Mouse (Mus musculus): ENCODE measurements at regions not wholly inside any gene's neighbourhood (a gene's known extent, or its start where the extent isn't known, plus 50 kb on each side); places are given as distances from the start of the nearest gene placed in this dataset.

- Histone ChIP-seq H3K36me3 (no peaks in the 10 kb centered on the region), H3K27ac (no peak overlapping the region), H3K9ac (no peak overlapping the region), H3K27me3 (no peaks in the 10 kb centered on the region), H3K4me1 (replicated peaks) (no peaks in the 10 kb centered on the region), H3K9me3 (replicated peaks) (no peaks in the 10 kb centered on the region), H3K4me3 (replicated peaks) (no peak overlapping the region), H3K4me2 (no peak overlapping the region)
- WGBS (ENCODE audit: insufficient replicate concordance), result 64% methylated on average over 8 of the region's 8 CpGs
- DNase-seq (no peak), ATAC-seq (ENCODE audit: low read depth) (no peak)
These were observed 214.7 kb upstream of the Pkdcc start for GRCm38 (mm10) chr17:83000411-83000810.

- Histone ChIP-seq H3K27ac (no peak overlapping the region), H3K9ac (no peak overlapping the region), H3K9me3 (replicated peaks) (no peaks in the 10 kb centered on the region), H3K36me3 (no peaks in the 10 kb centered on the region), H3K4me3 (replicated peaks) (no peak overlapping the region), H3K4me2 (no peak overlapping the region), H3K27me3 (no peaks in the 10 kb centered on the region), H3K4me1 (replicated peaks) (no peaks in the 10 kb centered on the region)
- DNase-seq (no peak), ATAC-seq (ENCODE audit: low read depth) (no peak)
- 6% methylated on average over 2 of the region's 2 CpGs for WGBS (ENCODE audit: insufficient replicate concordance)
These were observed 213.5 kb upstream of the Pkdcc start for GRCm38 (mm10) chr17:83001567-83001966.

GRCm38 (mm10) chr17:83010845-83011244 lies 204.2 kb upstream of the Pkdcc start:
- ATAC-seq (ENCODE audit: low read depth) (no peak), DNase-seq (no peak)
- Histone ChIP-seq H3K4me1 (replicated peaks) (no peaks in the 10 kb centered on the region), H3K27ac (no peak overlapping the region), H3K9me3 (replicated peaks) (no peaks in the 10 kb centered on the region), H3K9ac (no peak overlapping the region), H3K4me2 (no peak overlapping the region), H3K4me3 (replicated peaks) (no peak overlapping the region), H3K27me3 (no peaks in the 10 kb centered on the region), H3K36me3 (no peaks in the 10 kb centered on the region)
- 65% methylated on average over 1 of the region's 1 CpGs for WGBS (ENCODE audit: insufficient replicate concordance)

GRCm38 (mm10) chr17:83015656-83016055 lies 199.4 kb upstream of the Pkdcc start:
- no peak overlapping the region for H3K27ac ChIP-seq
- H3K4me1 ChIP-seq (replicated peaks), result no peaks in the 10 kb centered on the region
- WGBS (ENCODE audit: insufficient replicate concordance), result 37% methylated on average over 2 of the region's 2 CpGs
- H3K9me3 ChIP-seq (replicated peaks), result no peaks in the 10 kb centered on the region
- DNase-seq (no peak), ATAC-seq (ENCODE audit: low read depth) (no peak)
- H3K36me3 ChIP-seq, result no peaks in the 10 kb centered on the region
- H3K9ac ChIP-seq, result no peak overlapping the region
- no peak overlapping the region for H3K4me3 ChIP-seq (replicated peaks)
- H3K27me3 ChIP-seq, result no peaks in the 10 kb centered on the region
- no peak overlapping the region for H3K4me2 ChIP-seq

GRCm38 (mm10) chr17:83016936-83017335 lies 198.2 kb upstream of the Pkdcc start:
- no peaks in the 10 kb centered on the region for H3K36me3 ChIP-seq

GRCm38 (mm10) chr17:83019267-83019666 lies 195.8 kb upstream of the Pkdcc start:
- Histone ChIP-seq H3K36me3 (no peaks in the 10 kb centered on the region), H3K4me3 (replicated peaks) (no peak overlapping the region), H3K27ac (no peak overlapping the region), H3K4me2 (no peak overlapping the region), H3K4me1 (replicated peaks) (no peaks in the 10 kb centered on the region), H3K9ac (no peak overlapping the region), H3K27me3 (no peaks in the 10 kb centered on the region), H3K9me3 (replicated peaks) (no peaks in the 10 kb centered on the region)
- WGBS (ENCODE audit: insufficient replicate concordance), result 48% methylated on average over 5 of the region's 5 CpGs
- DNase-seq (no peak), ATAC-seq (ENCODE audit: low read depth) (no peak)

More at GRCm38 (mm10) chr17:83016936-83017335, 198.2 kb upstream of the Pkdcc start:
- Histone ChIP-seq H3K4me2 (no peak overlapping the region), H3K9me3 (replicated peaks) (no peaks in the 10 kb centered on the region), H3K9ac (no peak overlapping the region), H3K27ac (no peak overlapping the region), H3K4me1 (replicated peaks) (no peaks in the 10 kb centered on the region), H3K27me3 (no peaks in the 10 kb centered on the region), H3K4me3 (replicated peaks) (no peak overlapping the region)
- WGBS (ENCODE audit: insufficient replicate concordance), result 83% methylated on average over 5 of the region's 5 CpGs
- DNase-seq (no peak), ATAC-seq (ENCODE audit: low read depth) (no peak)

GRCm38 (mm10) chr17:83020576-83020975 lies 194.5 kb upstream of the Pkdcc start:
- no peak for DNase-seq
- 71% methylated on average over 10 of the region's 10 CpGs for WGBS (ENCODE audit: insufficient replicate concordance)
- no peak overlapping the region for H3K9ac ChIP-seq

GRCm38 (mm10) chr17:83025340-83025816 lies 189.7 kb upstream of the Pkdcc start:
- 11% methylated on average over 5 of the region's 5 CpGs for WGBS (ENCODE audit: insufficient replicate concordance)
- no peak for ATAC-seq (ENCODE audit: low read depth)
- no peak overlapping the region for H3K4me2 ChIP-seq

More at GRCm38 (mm10) chr17:83020576-83020975, 194.5 kb upstream of the Pkdcc start:
- Histone ChIP-seq H3K4me1 (replicated peaks) (no peaks in the 10 kb centered on the region), H3K4me3 (replicated peaks) (no peak overlapping the region), H3K9me3 (replicated peaks) (no peaks in the 10 kb centered on the region), H3K4me2 (no peak overlapping the region), H3K27me3 (no peaks in the 10 kb centered on the region), H3K27ac (no peak overlapping the region), H3K36me3 (no peaks in the 10 kb centered on the region)
- ATAC-seq (ENCODE audit: low read depth), result no peak

GRCm38 (mm10) chr17:83034914-83035573 lies 180.0 kb upstream of the Pkdcc start:
- no peak overlapping the region for H3K4me3 ChIP-seq (replicated peaks)
- H3K27ac ChIP-seq, result no peak overlapping the region
- ATAC-seq (ENCODE audit: low read depth) (no peak), DNase-seq (no peak)
- WGBS (ENCODE audit: insufficient replicate concordance), result 60% methylated on average over 6 of the region's 6 CpGs
- no peak overlapping the region for H3K4me2 ChIP-seq
- no peaks in the 10 kb centered on the region for H3K27me3 ChIP-seq
- H3K36me3 ChIP-seq, result no peaks in the 10 kb centered on the region
- no peaks in the 10 kb centered on the region for H3K9me3 ChIP-seq (replicated peaks)
- H3K9ac ChIP-seq, result no peak overlapping the region
- H3K4me1 ChIP-seq (replicated peaks), result no peaks in the 10 kb centered on the region

More at GRCm38 (mm10) chr17:83025340-83025816, 189.7 kb upstream of the Pkdcc start:
- DNase-seq, result peak; percentile 29
- Histone ChIP-seq H3K27ac (no peak overlapping the region), H3K4me1 (replicated peaks) (no peaks in the 10 kb centered on the region), H3K9ac (no peak overlapping the region), H3K27me3 (no peaks in the 10 kb centered on the region), H3K4me3 (replicated peaks) (no peak overlapping the region), H3K36me3 (no peaks in the 10 kb centered on the region), H3K9me3 (replicated peaks) (no peaks in the 10 kb centered on the region)

GRCm38 (mm10) chr17:83035574-83035918 lies 179.5 kb upstream of the Pkdcc start:
- no peak overlapping the region for H3K4me3 ChIP-seq (replicated peaks)
- no peaks in the 10 kb centered on the region for H3K27me3 ChIP-seq
- H3K36me3 ChIP-seq, result no peaks in the 10 kb centered on the region
- no peak for ATAC-seq (ENCODE audit: low read depth)
- no peak overlapping the region for H3K4me2 ChIP-seq
- H3K9ac ChIP-seq, result no peak overlapping the region
- H3K9me3 ChIP-seq (replicated peaks), result no peaks in the 10 kb centered on the region
- 62% methylated on average over 5 of the region's 5 CpGs for WGBS (ENCODE audit: insufficient replicate concordance)
- H3K27ac ChIP-seq, result no peak overlapping the region
- DNase-seq, result no peak
- no peaks in the 10 kb centered on the region for H3K4me1 ChIP-seq (replicated peaks)

GRCm38 (mm10) chr17:83039563-83039962 lies 175.5 kb upstream of the Pkdcc start:
- Histone ChIP-seq H3K9me3 (replicated peaks) (no peaks in the 10 kb centered on the region), H3K4me1 (replicated peaks) (no peaks in the 10 kb centered on the region), H3K36me3 (no peaks in the 10 kb centered on the region), H3K27me3 (no peaks in the 10 kb centered on the region), H3K4me3 (replicated peaks) (no peak overlapping the region), H3K27ac (no peak overlapping the region), H3K4me2 (no peak overlapping the region), H3K9ac (no peak overlapping the region)
- ATAC-seq (ENCODE audit: low read depth), result no peak
- 64% methylated on average over 3 of the region's 3 CpGs for WGBS (ENCODE audit: insufficient replicate concordance)
- DNase-seq, result no peak

GRCm38 (mm10) chr17:83044515-83044914 lies 170.6 kb upstream of the Pkdcc start:
- Histone ChIP-seq H3K4me2 (no peak overlapping the region), H3K36me3 (no peaks in the 10 kb centered on the region), H3K4me1 (replicated peaks) (no peaks in the 10 kb centered on the region), H3K27me3 (no peaks in the 10 kb centered on the region), H3K27ac (no peak overlapping the region), H3K9ac (no peak overlapping the region), H3K9me3 (replicated peaks) (no peaks in the 10 kb centered on the region), H3K4me3 (replicated peaks) (no peak overlapping the region)
- ATAC-seq (ENCODE audit: low read depth) (no peak), DNase-seq (no peak)
- WGBS (ENCODE audit: insufficient replicate concordance), result 64% methylated on average over 6 of the region's 6 CpGs

Data from liver, embryonic 13.5 days (tissue).